Mouse (Mus musculus) G1E (cell line): Measurements from ENCODE around the gene Gfod1.

Experiments used
- CTCF ChIP-seq: IDR thresholded peaks from 2 replicates; pipeline ENCODE4 v1.5.1; 2012; ENCODE audit warnings: low read depth, low read length, inconsistent platforms, mixed read lengths
- GATA1 ChIP-seq: IDR thresholded peaks from 2 replicates; pipeline ENCODE4 v1.6.1; 2012; ENCODE audit warnings: borderline replicate concordance, low read length, inconsistent platforms, mixed read lengths
- GATA2 ChIP-seq: IDR thresholded peaks from 2 replicates; pipeline ENCODE4 v1.6.1; 2012; ENCODE audit warnings: low read depth, low read length, inconsistent platforms, borderline replicate concordance
- POLR2AphosphoS5 ChIP-seq: IDR thresholded peaks from 2 replicates; pipeline ENCODE4 v1.6.1; 2012; ENCODE audit warnings: low read depth, low read length, inconsistent platforms; ENCODE audit not compliant: insufficient replicate concordance
- TAL1 ChIP-seq: conservative IDR thresholded peaks from 2 replicates; pipeline ENCODE4 v1.6.1; 2012; ENCODE audit warnings: low read depth, low read length, inconsistent platforms, mixed read lengths

DNA sequence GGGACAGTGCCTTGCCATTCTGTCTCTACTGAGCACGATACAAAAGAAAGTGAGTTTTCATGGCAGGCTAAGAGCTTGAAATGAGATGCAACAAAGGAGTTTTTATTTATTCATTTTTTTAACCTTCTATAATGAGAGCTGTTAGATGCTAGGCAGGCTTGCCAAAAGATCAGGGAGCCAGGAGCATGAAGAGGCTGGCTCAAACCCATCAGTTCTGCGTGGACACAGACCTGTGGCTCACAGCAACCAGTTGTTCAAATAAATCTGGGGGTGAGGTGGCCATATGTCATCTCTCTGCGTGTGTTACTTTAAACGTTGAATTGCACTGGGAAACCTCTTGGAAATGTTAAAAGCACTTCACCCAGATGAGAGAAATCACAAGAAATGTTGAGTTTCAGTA lies 49.4 kb upstream of the Gfod1 start:
- TF ChIP-seq CTCF: no peak
- TF ChIP-seq GATA1: no peak
- no peak for TF ChIP-seq POLR2AphosphoS5
- no peak for TF ChIP-seq TAL1
- no peak for TF ChIP-seq GATA2
